Mouse (Mus musculus) 416B (cell line): Measurements from ENCODE around the gene Phlpp1.

ENCODE experiments used
- DNase-seq: peaks from one replicate; pipeline ENCODE4 v3.0.0; 2011; ENCODE audit warnings: low read depth

Phlpp1 gene

DNA sequence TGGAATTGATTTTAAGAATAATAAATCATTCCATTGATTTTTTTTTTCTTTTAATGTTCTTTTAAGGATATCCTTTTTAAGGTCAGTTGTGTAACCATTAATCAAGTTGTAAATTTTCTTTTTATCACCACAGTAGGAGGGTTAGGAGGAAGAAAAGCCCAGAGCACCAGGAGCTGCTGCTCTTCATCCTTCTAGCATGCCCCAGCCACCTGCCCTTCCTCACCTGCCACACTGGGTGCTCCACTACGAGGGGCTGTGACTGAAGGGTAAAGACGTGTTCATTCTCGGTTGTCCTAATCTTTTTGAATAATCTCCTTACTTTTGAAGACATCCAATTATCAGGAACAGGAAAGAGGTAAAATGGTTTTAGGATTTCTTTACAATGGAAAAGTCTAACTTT, 22.7 kb downstream of the Phlpp1 start:
- DNase-seq = no peak

DNA sequence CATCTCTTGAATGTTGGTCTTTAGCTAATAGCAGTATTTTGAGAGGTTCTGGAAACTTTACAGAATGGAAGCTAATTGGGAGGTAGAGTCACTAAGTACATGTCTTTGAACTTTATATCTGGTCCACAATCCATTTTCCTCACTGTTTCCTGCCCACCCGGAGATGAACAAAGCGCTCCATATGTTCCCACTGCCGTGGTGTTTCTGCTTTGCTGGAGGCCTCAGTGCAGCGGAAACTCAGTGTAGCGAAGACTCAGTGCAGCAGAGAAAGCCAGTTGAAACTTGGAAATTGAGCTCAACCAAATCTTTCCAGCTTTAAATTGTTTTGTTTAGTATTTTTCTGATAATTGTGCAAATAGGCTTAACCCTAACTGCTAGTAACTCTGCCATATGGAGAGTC, 26.4 kb downstream of the Phlpp1 start:
- DNase-seq = no peak

- DNase-seq = no peak
Observed at GRCm38 (mm10) chr1:106199109-106199508, 27.6 kb downstream of the Phlpp1 start.

GRCm38 (mm10) chr1:106199686-106200085, 28.1 kb downstream of the Phlpp1 start:
- DNase-seq = peak; percentile 21

- no peak for DNase-seq
Observed at GRCm38 (mm10) chr1:106201025-106201424, 29.5 kb downstream of the Phlpp1 start.

GRCm38 (mm10) chr1:106201929-106202328, 30.4 kb downstream of the Phlpp1 start:
- DNase-seq = no peak

- no peak for DNase-seq
Observed at GRCm38 (mm10) chr1:106203942-106204341, 32.4 kb downstream of the Phlpp1 start.

- no peak for DNase-seq
Observed at GRCm38 (mm10) chr1:106204350-106204749, 32.8 kb downstream of the Phlpp1 start.

- DNase-seq = no peak
Observed at GRCm38 (mm10) chr1:106208581-106208980, 37.0 kb downstream of the Phlpp1 start.

DNA sequence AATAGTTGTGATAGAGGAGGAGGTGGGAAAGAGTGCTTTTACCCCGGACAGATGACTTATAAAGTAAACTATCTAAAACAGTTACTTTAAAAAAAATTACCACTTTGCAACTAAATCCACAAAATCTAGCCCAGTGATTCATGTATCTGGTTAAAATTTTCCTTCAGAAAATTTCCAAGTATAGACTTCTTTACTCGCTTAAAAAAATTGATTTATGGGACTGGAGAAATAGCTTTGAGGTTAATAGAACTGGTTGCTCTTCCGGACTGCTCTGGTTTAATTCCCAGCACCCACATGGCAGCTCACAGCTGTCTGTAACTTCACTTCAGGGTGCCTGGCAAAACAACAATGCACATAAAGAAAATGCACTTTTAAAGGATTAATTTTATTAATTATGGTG, 38.9 kb downstream of the Phlpp1 start:
- no peak for DNase-seq

DNA sequence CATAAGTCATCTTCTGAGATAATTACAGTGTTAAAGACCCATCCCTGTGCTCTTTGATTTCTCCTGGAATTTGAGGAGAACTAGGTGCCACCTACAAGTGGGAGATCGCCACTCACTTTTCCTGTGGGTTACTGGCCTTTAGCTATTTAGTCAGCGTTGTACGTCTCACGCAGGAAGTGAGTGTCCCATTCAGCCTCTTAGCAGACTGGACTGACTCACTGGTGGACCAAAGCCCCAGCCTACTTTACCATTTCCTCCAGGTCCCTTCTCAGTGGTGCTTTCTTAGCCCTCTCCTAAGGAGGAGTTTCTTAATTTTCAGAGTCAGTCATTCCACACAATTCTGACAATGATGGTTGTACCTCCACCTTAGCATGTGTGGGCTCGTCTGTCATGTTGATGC, 39.6 kb downstream of the Phlpp1 start:
- DNase-seq = peak; percentile 72

- no peak for DNase-seq
Observed at GRCm38 (mm10) chr1:106220431-106220830, 48.9 kb downstream of the Phlpp1 start.

- no peak for DNase-seq
Observed at GRCm38 (mm10) chr1:106221371-106221770, 49.8 kb downstream of the Phlpp1 start.

DNA sequence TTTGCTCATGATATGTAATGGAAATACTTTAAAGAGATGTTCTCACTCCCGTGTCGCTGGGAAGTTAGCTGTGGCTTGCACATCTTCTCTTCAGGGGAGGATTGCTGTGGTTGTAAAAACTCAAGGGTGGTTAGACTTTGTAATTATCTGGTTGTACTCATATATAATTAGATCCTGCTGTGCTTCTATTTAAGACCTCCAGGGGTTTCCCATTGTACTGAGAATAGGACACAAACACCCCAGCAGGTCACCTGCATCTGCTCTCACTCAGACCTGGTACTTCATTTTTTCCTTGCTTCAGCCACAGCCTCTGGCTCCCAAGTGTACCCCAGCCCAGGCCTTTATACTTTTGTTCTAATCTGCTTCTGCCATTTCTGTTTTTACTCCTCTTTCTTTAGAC, 50.4 kb downstream of the Phlpp1 start:
- no peak for DNase-seq

DNA sequence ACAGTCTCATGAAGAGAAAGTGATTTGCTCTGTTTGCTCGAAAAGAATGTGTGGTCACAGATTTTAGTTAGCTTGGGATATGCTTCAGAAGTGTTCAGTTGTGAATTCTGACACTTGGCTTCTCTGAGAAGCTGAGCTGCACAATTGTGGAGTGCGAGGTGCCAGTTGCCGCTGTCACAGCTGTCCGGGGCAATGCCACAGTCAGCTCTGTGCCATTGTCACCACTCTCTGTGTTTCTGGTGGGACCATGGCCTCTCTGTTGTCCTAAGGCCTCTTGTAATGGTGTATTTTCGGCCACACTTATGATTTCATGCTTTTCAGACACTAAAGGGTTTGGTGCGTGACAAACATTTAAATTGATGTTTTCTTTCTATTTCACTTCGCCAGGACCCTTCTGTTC, 55.1 kb downstream of the Phlpp1 start:
- DNase-seq = no peak

DNA sequence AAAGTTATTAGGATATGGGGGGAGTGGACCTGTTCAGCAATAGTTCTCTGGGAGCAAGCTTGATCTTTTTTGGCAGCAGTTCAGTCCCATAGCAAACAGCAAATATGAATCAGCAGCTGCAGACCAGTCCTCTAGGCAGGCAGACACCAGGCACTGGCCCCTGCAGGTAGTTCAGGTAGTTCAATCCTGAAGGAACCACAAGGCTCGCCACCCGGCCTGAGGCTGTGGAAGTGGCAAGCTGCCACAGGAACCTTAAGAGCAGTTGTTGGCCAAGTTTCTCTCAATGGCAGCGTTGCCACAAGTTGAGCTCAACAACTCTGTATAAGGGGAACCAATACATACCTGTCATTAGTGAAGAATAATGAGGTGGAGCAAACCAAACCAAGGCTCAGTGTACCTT, 58.8 kb downstream of the Phlpp1 start:
- no peak for DNase-seq

DNA sequence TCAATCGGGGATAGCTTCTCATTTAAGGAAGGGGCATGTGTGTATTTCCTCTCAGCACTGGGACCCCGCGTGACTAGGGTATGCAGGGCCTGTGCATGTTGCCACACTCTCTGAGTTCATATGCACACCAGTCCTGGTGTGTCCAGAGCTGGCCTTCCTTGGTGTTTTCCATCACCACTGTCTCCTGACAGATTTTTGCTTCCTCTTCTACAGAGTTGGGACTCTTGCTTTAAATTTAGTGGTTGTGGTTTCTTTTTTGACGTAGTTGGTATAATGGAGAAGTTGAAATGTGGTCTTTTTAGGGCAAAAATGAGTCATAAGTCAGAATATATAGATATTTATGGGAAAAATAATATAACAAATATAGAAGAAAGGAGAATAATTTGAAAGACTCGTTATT, 59.8 kb downstream of the Phlpp1 start:
- DNase-seq = peak; percentile 87

GRCm38 (mm10) chr1:106231805-106232459, 60.4 kb downstream of the Phlpp1 start:
- no peak for DNase-seq

DNA sequence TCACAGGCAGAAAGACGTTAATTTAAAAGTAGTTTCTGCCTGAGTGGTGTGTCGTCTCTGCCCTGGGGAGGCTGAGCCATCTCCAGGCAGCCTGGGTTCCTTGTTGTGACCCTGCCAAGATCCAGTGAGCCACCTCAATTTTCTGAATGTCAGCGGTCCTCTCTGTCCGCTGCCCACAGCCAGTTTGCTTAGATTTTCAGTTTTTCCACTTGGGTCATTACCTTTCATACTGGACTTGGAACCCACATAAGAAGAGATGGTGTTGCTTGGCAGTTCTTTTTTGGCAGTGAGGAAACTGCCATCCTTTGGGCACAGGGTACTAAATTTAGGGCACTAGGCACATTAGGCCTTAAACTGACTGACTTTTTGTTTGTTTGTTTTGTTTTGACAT, 60.9 kb downstream of the Phlpp1 start:
- no peak for DNase-seq

GRCm38 (mm10) chr1:106236986-106237385, 65.4 kb downstream of the Phlpp1 start:
- DNase-seq = no peak

DNA sequence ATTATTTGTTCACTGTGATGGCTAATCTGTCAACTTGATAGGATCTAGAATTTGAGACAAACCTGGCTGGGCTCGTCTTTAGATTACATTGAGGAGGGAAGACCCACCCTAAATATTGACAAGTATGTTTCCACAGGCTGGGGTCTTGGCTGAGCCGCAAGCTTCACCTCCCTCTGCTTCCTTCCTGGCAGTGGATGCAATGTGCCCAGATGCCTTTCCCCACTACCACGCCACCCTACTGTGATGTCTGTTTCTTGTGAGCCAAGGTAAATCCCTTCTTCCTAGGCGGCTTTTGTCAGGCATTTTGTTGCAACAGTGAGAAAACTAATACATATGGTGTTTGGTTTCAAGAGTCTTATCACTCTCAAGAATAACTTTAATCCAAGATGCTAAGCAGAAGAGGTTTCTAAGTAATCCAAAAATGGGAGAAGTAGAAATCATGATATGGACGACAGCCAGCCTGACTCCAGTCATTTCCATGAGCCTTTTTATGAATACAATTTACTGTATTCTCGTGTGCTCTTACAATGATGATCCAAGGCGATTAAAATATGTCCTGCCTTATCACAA, 68.6 kb downstream of the Phlpp1 start:
- DNase-seq = no peak

DNA sequence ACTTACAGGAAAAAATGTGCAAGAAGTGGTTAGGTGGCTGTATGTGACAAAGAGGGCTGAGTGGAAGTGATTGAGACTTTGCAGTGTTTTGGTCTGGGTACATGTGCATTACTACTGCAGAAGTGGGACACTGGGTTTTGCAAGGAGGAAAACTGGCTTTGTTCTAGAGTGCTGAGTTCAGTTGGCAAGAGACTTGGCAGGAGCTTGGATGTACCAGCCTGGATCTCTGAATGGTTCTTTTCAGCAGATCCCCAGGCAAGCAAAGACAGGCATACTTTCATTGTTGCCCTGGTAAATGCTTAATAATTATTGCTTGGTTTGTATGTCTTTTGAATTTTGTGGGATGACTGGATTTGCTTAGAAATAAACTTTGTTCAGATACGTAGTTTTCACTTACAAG, 69.5 kb downstream of the Phlpp1 start:
- DNase-seq = peak; percentile 21

GRCm38 (mm10) chr1:106242129-106242528, 70.6 kb downstream of the Phlpp1 start:
- peak; percentile 15 for DNase-seq

- DNase-seq = no peak
Observed at GRCm38 (mm10) chr1:106243371-106243770, 71.8 kb downstream of the Phlpp1 start.
